Mouse (Mus musculus) olfactory bulb, adult 2 months (tissue): ENCODE measurements around the gene Clps.

Experiments used
- CTCF ChIP-seq: fragments of 200-500 bp; IDR thresholded peaks from 2 replicates; pipeline ENCODE4 v1.5.1; 2012; ENCODE audit warnings: low read depth, mild to moderate bottlenecking, low read length, moderate library complexity; ENCODE audit not compliant: insufficient read depth
- POLR2A ChIP-seq: fragments of 200-500 bp; IDR thresholded peaks from 2 replicates; pipeline ENCODE4 v1.6.1; 2012; ENCODE audit warnings: mild to moderate bottlenecking, low read depth, low read length, moderate library complexity; ENCODE audit not compliant: insufficient read depth

- TF ChIP-seq POLR2A (no peak), CTCF (no peak)
Observed at GRCm38 (mm10) chr17:28521071-28521726, 39.4 kb downstream of the Clps start.
